Mouse (Mus musculus) T-cell, adult 2 months (primary cell): ENCODE measurements around the gene Myo3b.

Experiments used
- DNase-seq: peaks from one replicate; pipeline ENCODE4 v3.0.0; 2022; ENCODE audit warnings: low spot score

The Myo3b gene

GRCm38 (mm10) chr2:70444141-70444540 is 405.2 kb downstream of the Myo3b start:
- DNase-seq, result no peak

- no peak for DNase-seq
Observed at GRCm38 (mm10) chr2:70456205-70456604, 417.3 kb downstream of the Myo3b start.

- DNase-seq, result no peak
Observed at GRCm38 (mm10) chr2:70463606-70464005, 424.7 kb downstream of the Myo3b start.

GRCm38 (mm10) chr2:70471136-70471535 is 432.2 kb downstream of the Myo3b start:
- no peak for DNase-seq

- no peak for DNase-seq
Observed at GRCm38 (mm10) chr2:70471861-70472620, 433.1 kb downstream of the Myo3b start.
